Mouse (Mus musculus): ENCODE results near the gene Gna13. TPM values are rescaled to one million over a fixed set of nuclear protein-coding genes. Genes with fewer than 3 reads are reported as not detected.

The Gna13 gene
- polyA plus RNA-seq, 1 experiment, result 24.1 TPM

DNA sequence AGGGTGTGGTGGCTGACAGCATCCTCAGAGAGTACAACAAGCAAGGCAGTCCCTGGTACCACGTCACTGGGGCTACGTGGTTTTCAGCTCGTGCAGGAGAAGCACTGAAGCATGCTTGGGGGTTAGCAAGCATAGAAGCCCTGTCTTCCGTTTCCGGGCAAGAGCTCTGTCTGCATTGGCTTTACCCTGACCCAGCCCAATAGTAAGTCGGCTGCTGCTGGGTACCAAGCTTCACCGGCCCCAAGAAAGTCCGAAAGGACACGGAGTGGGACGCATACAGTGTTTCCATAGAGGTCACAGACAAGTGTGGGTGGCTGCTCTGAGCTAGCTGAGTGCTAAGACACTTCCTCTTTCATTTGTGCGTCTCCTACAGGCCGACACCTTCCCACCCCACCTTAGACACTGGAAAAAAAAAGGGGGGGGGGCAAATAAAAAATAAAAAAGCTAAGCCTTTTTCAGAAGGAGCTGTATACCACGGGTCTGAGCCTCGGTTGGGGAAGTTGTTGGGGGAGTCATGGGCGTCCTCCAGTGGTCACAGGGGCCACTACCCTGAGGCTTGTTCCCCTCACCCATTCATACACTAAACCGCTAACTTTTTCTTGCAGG is 57.4 kb downstream of the Gna13 start:
- Histone ChIP-seq H3K36me3 (ENCODE audit: control insufficient read depth, insufficient read depth) (no peaks in the 10 kb centered on the region), H3ac (ENCODE audit: control insufficient read depth, insufficient read length) (no peak overlapping the region), H3K4me3 (no peak overlapping the region), H3K4me2 (ENCODE audit: low read depth) (no peak overlapping the region), H3K27me3 (ENCODE audit: control insufficient read depth, insufficient read depth, insufficient read length) (no peaks in the 10 kb centered on the region), H3K79me2 (ENCODE audit: control insufficient read depth, insufficient read depth) (no peaks in the 10 kb centered on the region)
- TF ChIP-seq E2F4 (IDR thresholded peaks at IDR 0.05; ENCODE audit: insufficient read depth) (no peak), TCF12 (IDR thresholded peaks at IDR 0.05; ENCODE audit: insufficient read depth, poor library complexity, severe bottlenecking) (no peak), TCF3 (IDR thresholded peaks at IDR 0.05; ENCODE audit: insufficient read length, low read depth) (no peak), POLR2AphosphoS2 (IDR thresholded peaks at IDR 0.05; ENCODE audit: insufficient read length, low read depth) (no peak), CEBPB (IDR thresholded peaks at IDR 0.05; ENCODE audit: insufficient read depth, poor library complexity, severe bottlenecking) (no peak), USF1 (IDR thresholded peaks at IDR 0.05; ENCODE audit: low read depth) (no peak), SRF (IDR thresholded peaks at IDR 0.05; ENCODE audit: control insufficient read depth, insufficient read length, low read depth) (no peak), MYOG (IDR thresholded peaks at IDR 0.05; ENCODE audit: control insufficient read depth in 1 of 3, insufficient read depth in 1 of 3, insufficient read length in 2 of 3, low read depth in 2 of 3) (no peak), POLR2A (IDR thresholded peaks at IDR 0.05; ENCODE audit: insufficient read length, low read depth) (no peak)

DNA sequence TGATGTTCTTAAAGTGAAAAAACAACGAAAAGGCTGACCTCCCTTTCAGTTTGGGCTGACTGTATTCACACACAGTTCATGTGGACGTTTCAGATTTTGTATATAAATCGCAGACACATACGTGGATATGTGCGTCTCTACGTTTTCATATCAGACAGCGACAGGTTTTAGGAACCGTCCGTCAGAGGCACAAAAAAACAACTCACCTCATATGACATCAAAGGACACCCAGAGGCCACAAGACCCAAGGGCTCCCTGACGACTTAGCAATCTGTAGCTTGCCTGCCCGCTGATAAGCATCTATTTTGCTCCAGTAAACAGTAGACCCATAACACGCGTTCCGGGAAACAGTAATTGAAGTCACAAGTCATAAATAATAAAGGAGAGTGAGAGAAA is 57.9 kb downstream of the Gna13 start:
- no peaks in the 10 kb centered on the region for H3K79me2 ChIP-seq (ENCODE audit: control insufficient read depth, insufficient read depth)
- no peak overlapping the region for H3K4me3 ChIP-seq
- H3K27me3 ChIP-seq (ENCODE audit: control insufficient read depth, insufficient read depth, insufficient read length), result no peaks in the 10 kb centered on the region
- no peak overlapping the region for H3K4me2 ChIP-seq (ENCODE audit: low read depth)
- no peaks in the 10 kb centered on the region for H3K36me3 ChIP-seq (ENCODE audit: control insufficient read depth, insufficient read depth)
- no peak overlapping the region for H3ac ChIP-seq (ENCODE audit: control insufficient read depth, insufficient read length)
- TF ChIP-seq MAX (IDR thresholded peaks at IDR 0.05; ENCODE audit: low read depth) (no peak), TCF12 (IDR thresholded peaks at IDR 0.05; ENCODE audit: insufficient read depth, poor library complexity, severe bottlenecking) (no peak), TCF3 (IDR thresholded peaks at IDR 0.05; ENCODE audit: insufficient read length, low read depth) (no peak), CEBPB (IDR thresholded peaks at IDR 0.05; ENCODE audit: insufficient read depth, poor library complexity, severe bottlenecking) (no peak), USF1 (IDR thresholded peaks at IDR 0.05; ENCODE audit: low read depth) (no peak), POLR2AphosphoS2 (IDR thresholded peaks at IDR 0.05; ENCODE audit: insufficient read length, low read depth) (no peak)

DNA sequence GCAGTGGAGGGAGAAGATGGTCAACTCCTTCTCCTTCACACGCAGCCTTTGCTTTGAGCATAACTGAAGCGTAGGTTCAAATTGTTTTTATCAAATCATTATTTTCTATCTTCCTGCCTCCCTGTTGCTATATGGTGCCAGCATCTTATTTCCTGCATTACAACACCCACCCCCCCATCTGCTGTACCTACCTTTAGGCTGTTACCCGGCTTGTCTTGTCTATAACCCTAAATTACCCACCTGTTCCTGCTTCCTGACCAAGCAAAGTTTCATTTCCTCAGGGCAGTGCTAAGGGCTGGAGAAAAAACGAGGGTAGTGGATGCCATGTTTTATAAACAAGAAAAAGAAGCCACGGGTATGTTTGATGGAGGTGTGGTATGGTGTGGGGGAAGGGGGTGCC is 58.6 kb downstream of the Gna13 start:
- Histone ChIP-seq H3ac (ENCODE audit: control insufficient read depth, insufficient read length) (no peak overlapping the region), H3K36me3 (ENCODE audit: control insufficient read depth, insufficient read depth) (no peaks in the 10 kb centered on the region), H3K79me2 (ENCODE audit: control insufficient read depth, insufficient read depth) (no peaks in the 10 kb centered on the region), H3K27me3 (ENCODE audit: control insufficient read depth, insufficient read depth, insufficient read length) (no peaks in the 10 kb centered on the region), H3K4me3 (no peak overlapping the region), H3K4me2 (ENCODE audit: low read depth) (no peak overlapping the region)
- TF ChIP-seq E2F4 (IDR thresholded peaks at IDR 0.05; ENCODE audit: insufficient read depth) (no peak), POLR2A (IDR thresholded peaks at IDR 0.05; ENCODE audit: insufficient read length, low read depth) (no peak), TCF12 (IDR thresholded peaks at IDR 0.05; ENCODE audit: insufficient read depth, poor library complexity, severe bottlenecking) (no peak), TCF3 (IDR thresholded peaks at IDR 0.05; ENCODE audit: insufficient read length, low read depth) (no peak), USF1 (IDR thresholded peaks at IDR 0.05; ENCODE audit: low read depth) (no peak), MYOD1 (IDR thresholded peaks at IDR 0.05; ENCODE audit: control insufficient read depth in 1 of 3, insufficient read length in 2 of 3, low read depth in 2 of 3) (no peak), POLR2AphosphoS2 (IDR thresholded peaks at IDR 0.05; ENCODE audit: insufficient read length, low read depth) (no peak), MAX (IDR thresholded peaks at IDR 0.05; ENCODE audit: low read depth) (no peak), REST (IDR thresholded peaks at IDR 0.05; ENCODE audit: insufficient read depth, insufficient read length) (no peak), CEBPB (IDR thresholded peaks at IDR 0.05; ENCODE audit: insufficient read depth, poor library complexity, severe bottlenecking) (no peak), SRF (IDR thresholded peaks at IDR 0.05; ENCODE audit: control insufficient read depth, insufficient read length, low read depth) (no peak), MYOG (IDR thresholded peaks at IDR 0.05; ENCODE audit: control insufficient read depth in 1 of 3, insufficient read depth in 1 of 3, insufficient read length in 2 of 3, low read depth in 2 of 3) (no peak)

DNA sequence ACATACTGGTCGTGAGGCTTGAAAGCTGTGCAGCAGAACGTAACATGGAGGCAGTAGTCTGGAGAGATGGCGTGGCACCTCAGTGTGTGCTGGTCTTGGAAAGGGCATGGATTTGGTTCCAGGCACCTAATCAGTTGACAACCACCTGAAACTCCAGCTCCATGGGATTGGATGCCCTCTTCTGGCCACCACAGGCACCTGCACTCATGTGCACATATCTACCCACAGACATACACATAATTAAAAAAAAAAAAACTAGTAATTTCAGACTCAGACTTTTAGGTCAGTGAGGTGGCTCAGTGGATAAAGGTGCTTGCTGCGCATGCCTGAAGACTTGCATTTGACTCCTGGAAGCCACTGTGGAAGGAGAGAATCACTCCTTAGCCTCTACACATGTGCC is 59.6 kb downstream of the Gna13 start:
- Histone ChIP-seq H3K36me3 (ENCODE audit: control insufficient read depth, insufficient read depth) (no peaks in the 10 kb centered on the region), H3K27me3 (ENCODE audit: control insufficient read depth, insufficient read depth, insufficient read length) (no peaks in the 10 kb centered on the region), H3K79me2 (ENCODE audit: control insufficient read depth, insufficient read depth) (peaks cover 5% of the 10 kb centered on the region), H3K4me2 (ENCODE audit: low read depth) (no peak overlapping the region), H3K4me3 (no peak overlapping the region), H3ac (ENCODE audit: control insufficient read depth, insufficient read length) (no peak overlapping the region)
- TF ChIP-seq REST (IDR thresholded peaks at IDR 0.05; ENCODE audit: insufficient read depth, insufficient read length) (no peak), POLR2AphosphoS2 (IDR thresholded peaks at IDR 0.05; ENCODE audit: insufficient read length, low read depth) (no peak), MYOD1 (IDR thresholded peaks at IDR 0.05; ENCODE audit: control insufficient read depth in 1 of 3, insufficient read length in 2 of 3, low read depth in 2 of 3) (no peak), CEBPB (IDR thresholded peaks at IDR 0.05; ENCODE audit: insufficient read depth, poor library complexity, severe bottlenecking) (no peak), TCF12 (IDR thresholded peaks at IDR 0.05; ENCODE audit: insufficient read depth, poor library complexity, severe bottlenecking) (no peak), E2F4 (IDR thresholded peaks at IDR 0.05; ENCODE audit: insufficient read depth) (no peak), TCF3 (IDR thresholded peaks at IDR 0.05; ENCODE audit: insufficient read length, low read depth) (no peak)

DNA sequence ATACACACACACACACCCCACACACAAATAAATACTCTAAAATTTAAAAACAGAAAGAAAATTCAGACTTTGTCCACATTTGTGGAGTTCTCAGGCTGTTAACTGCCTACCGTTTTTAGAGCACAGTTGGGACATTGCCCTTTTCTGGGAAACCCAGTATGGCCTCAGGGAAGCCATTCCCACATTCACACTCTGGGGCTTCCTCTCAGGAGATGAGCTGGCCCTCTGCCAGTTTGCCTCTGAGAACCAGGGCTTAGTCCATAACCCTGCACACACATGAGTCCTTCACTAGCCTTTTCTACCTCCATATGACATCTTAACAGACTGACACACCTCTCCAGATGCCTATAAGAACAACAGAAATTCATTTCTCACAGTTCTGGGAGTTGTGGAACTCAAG is 60.7 kb downstream of the Gna13 start:
- H3K79me2 ChIP-seq (ENCODE audit: control insufficient read depth, insufficient read depth), result peaks cover 6% of the 10 kb centered on the region
- no peak overlapping the region for H3K4me3 ChIP-seq
- H3K36me3 ChIP-seq (ENCODE audit: control insufficient read depth, insufficient read depth), result no peaks in the 10 kb centered on the region
- no peak overlapping the region for H3K4me2 ChIP-seq (ENCODE audit: low read depth)
- no peak for TF ChIP-seq TCF12 (IDR thresholded peaks at IDR 0.05; ENCODE audit: insufficient read depth, poor library complexity, severe bottlenecking)
- no peak for TF ChIP-seq REST (IDR thresholded peaks at IDR 0.05; ENCODE audit: insufficient read depth, insufficient read length)
- no peak for TF ChIP-seq USF1 (IDR thresholded peaks at IDR 0.05; ENCODE audit: low read depth)
- TF ChIP-seq CEBPB (IDR thresholded peaks at IDR 0.05; ENCODE audit: insufficient read depth, poor library complexity, severe bottlenecking), result no peak
- no peak for TF ChIP-seq MYOG (IDR thresholded peaks at IDR 0.05; ENCODE audit: control insufficient read depth in 1 of 3, insufficient read depth in 1 of 3, insufficient read length in 2 of 3, low read depth in 2 of 3)
- TF ChIP-seq MYOD1 (IDR thresholded peaks at IDR 0.05; ENCODE audit: control insufficient read depth in 1 of 3, insufficient read length in 2 of 3, low read depth in 2 of 3), result no peak
- TF ChIP-seq TCF3 (IDR thresholded peaks at IDR 0.05; ENCODE audit: insufficient read length, low read depth), result no peak
- no peak for TF ChIP-seq MAX (IDR thresholded peaks at IDR 0.05; ENCODE audit: low read depth)
- no peak for TF ChIP-seq POLR2AphosphoS2 (IDR thresholded peaks at IDR 0.05; ENCODE audit: insufficient read length, low read depth)
- no peak for TF ChIP-seq POLR2A (IDR thresholded peaks at IDR 0.05; ENCODE audit: insufficient read length, low read depth)
- no peak overlapping the region for H3ac ChIP-seq (ENCODE audit: control insufficient read depth, insufficient read length)
- H3K27me3 ChIP-seq (ENCODE audit: control insufficient read depth, insufficient read depth, insufficient read length), result no peaks in the 10 kb centered on the region
